Mouse (Mus musculus): Measurements from ENCODE around the gene 1700092M07Rik. TPM values are rescaled to one million over a fixed set of nuclear protein-coding genes. Genes with fewer than 3 reads are reported as not detected.

The 1700092M07Rik gene
- polyA plus RNA-seq (2016; fragmentation: Nextera tagmentation; extraction: Ambion mirVana), result 2.8 and 3.7 TPM in 2 replicates

- Histone ChIP-seq H3K27me3 (no peaks in the 10 kb centered on the region), H3K36me3 (replicated peaks) (peaks cover 62% of the 10 kb centered on the region), H3K27ac (peak within 1 kb of the TSS; percentile 90), H3K9me3 (no peaks in the 10 kb centered on the region), H3K4me3 (replicated peaks) (peak within 1 kb of the TSS; percentile 79), H3K4me2 (peak within 1 kb of the TSS; percentile 92), H3K4me1 (peaks cover 33% of the 10 kb centered on the region), H3K9ac (peak within 1 kb of the TSS; percentile 88)
- no peak for ATAC-seq (ENCODE audit: low FRiP score)
- 68% methylated on average over 14 of the region's 14 CpGs for WGBS
Observed at GRCm38 (mm10) chr19:8740603-8741002, at the start of gene 1700092M07Rik. Gene 1700092M07Rik, plus strand, starts transcription at chr19:8740718.

GRCm38 (mm10) chr19:8691871-8692539, 48.5 kb upstream of the 1700092M07Rik start:
- Histone ChIP-seq H3K4me3 (replicated peaks) (no peak overlapping the region), H3K4me2 (no peak overlapping the region), H3K27ac (no peak overlapping the region), H3K27me3 (no peaks in the 10 kb centered on the region), H3K36me3 (replicated peaks) (no peaks in the 10 kb centered on the region), H3K4me1 (no peaks in the 10 kb centered on the region), H3K9ac (no peak overlapping the region), H3K9me3 (no peaks in the 10 kb centered on the region)
- no peak for ATAC-seq (ENCODE audit: low FRiP score)
- WGBS, result 52% methylated on average over 9 of the region's 9 CpGs

GRCm38 (mm10) chr19:8692740-8693139, 47.8 kb upstream of the 1700092M07Rik start:
- Histone ChIP-seq H3K27ac (no peak overlapping the region), H3K9me3 (no peaks in the 10 kb centered on the region), H3K4me3 (replicated peaks) (no peak overlapping the region), H3K27me3 (no peaks in the 10 kb centered on the region), H3K4me1 (no peaks in the 10 kb centered on the region), H3K36me3 (replicated peaks) (no peaks in the 10 kb centered on the region), H3K9ac (no peak overlapping the region), H3K4me2 (no peak overlapping the region)
- no peak for ATAC-seq (ENCODE audit: low FRiP score)
- 69% methylated on average over 5 of the region's 5 CpGs for WGBS

GRCm38 (mm10) chr19:8695330-8695729, 45.2 kb upstream of the 1700092M07Rik start:
- 51% methylated on average over 6 of the region's 6 CpGs for WGBS
- Histone ChIP-seq H3K4me2 (no peak overlapping the region), H3K4me3 (replicated peaks) (no peak overlapping the region), H3K36me3 (replicated peaks) (no peaks in the 10 kb centered on the region), H3K27me3 (no peaks in the 10 kb centered on the region), H3K27ac (no peak overlapping the region), H3K9ac (no peak overlapping the region), H3K4me1 (no peaks in the 10 kb centered on the region), H3K9me3 (no peaks in the 10 kb centered on the region)
- no peak for ATAC-seq (ENCODE audit: low FRiP score)

GRCm38 (mm10) chr19:8699652-8700051, 40.9 kb upstream of the 1700092M07Rik start:
- ATAC-seq (ENCODE audit: low FRiP score), result no peak
- Histone ChIP-seq H3K4me3 (replicated peaks) (no peak overlapping the region), H3K9ac (no peak overlapping the region), H3K36me3 (replicated peaks) (no peaks in the 10 kb centered on the region), H3K27ac (no peak overlapping the region), H3K4me1 (no peaks in the 10 kb centered on the region), H3K4me2 (no peak overlapping the region), H3K27me3 (no peaks in the 10 kb centered on the region), H3K9me3 (no peaks in the 10 kb centered on the region)
- WGBS, result 81% methylated on average over 9 of the region's 9 CpGs

- Histone ChIP-seq H3K4me2 (no peak overlapping the region), H3K27me3 (no peaks in the 10 kb centered on the region), H3K4me3 (replicated peaks) (no peak overlapping the region), H3K9me3 (no peaks in the 10 kb centered on the region), H3K27ac (no peak overlapping the region), H3K4me1 (no peaks in the 10 kb centered on the region), H3K36me3 (replicated peaks) (peaks cover 12% of the 10 kb centered on the region), H3K9ac (no peak overlapping the region)
- WGBS, result 73% methylated on average over 3 of the region's 3 CpGs
- no peak for ATAC-seq (ENCODE audit: low FRiP score)
Observed at GRCm38 (mm10) chr19:8702458-8702857, 38.1 kb upstream of the 1700092M07Rik start.

GRCm38 (mm10) chr19:8703571-8703970, 36.9 kb upstream of the 1700092M07Rik start:
- no peak overlapping the region for H3K4me3 ChIP-seq (replicated peaks)
- 67% methylated on average over 3 of the region's 4 CpGs for WGBS

GRCm38 (mm10) chr19:8705026-8705708, 35.4 kb upstream of the 1700092M07Rik start:
- H3K36me3 ChIP-seq (replicated peaks), result peaks cover 39% of the 10 kb centered on the region
- no peak for ATAC-seq (ENCODE audit: low FRiP score)
- H3K27ac ChIP-seq, result no peak overlapping the region
- no peaks in the 10 kb centered on the region for H3K27me3 ChIP-seq
- no peak overlapping the region for H3K4me2 ChIP-seq
- 82% methylated on average over 6 of the region's 6 CpGs for WGBS
- H3K4me3 ChIP-seq (replicated peaks), result no peak overlapping the region
- H3K9me3 ChIP-seq, result no peaks in the 10 kb centered on the region
- no peak overlapping the region for H3K9ac ChIP-seq
- H3K4me1 ChIP-seq, result peaks cover 1% of the 10 kb centered on the region

More at GRCm38 (mm10) chr19:8703571-8703970, 36.9 kb upstream of the 1700092M07Rik start:
- H3K9me3 ChIP-seq, result no peaks in the 10 kb centered on the region
- ATAC-seq (ENCODE audit: low FRiP score), result no peak
- no peaks in the 10 kb centered on the region; the same call in 1 of the 2 replicates for H3K4me1 ChIP-seq
- no peaks in the 10 kb centered on the region for H3K27me3 ChIP-seq
- no peak overlapping the region for H3K4me2 ChIP-seq
- H3K9ac ChIP-seq, result no peak overlapping the region
- no peak overlapping the region for H3K27ac ChIP-seq
- peaks cover 23% of the 10 kb centered on the region for H3K36me3 ChIP-seq (replicated peaks)

GRCm38 (mm10) chr19:8706132-8706667, 34.3 kb upstream of the 1700092M07Rik start:
- Histone ChIP-seq H3K4me1 (peaks cover 8% of the 10 kb centered on the region), H3K27ac (no peak overlapping the region), H3K36me3 (replicated peaks) (peaks cover 47% of the 10 kb centered on the region), H3K9me3 (no peaks in the 10 kb centered on the region), H3K4me2 (no peak overlapping the region), H3K27me3 (no peaks in the 10 kb centered on the region), H3K4me3 (replicated peaks) (no peak overlapping the region), H3K9ac (no peak overlapping the region)
- WGBS, result 83% methylated on average over 7 of the region's 7 CpGs
- ATAC-seq (ENCODE audit: low FRiP score), result no peak

- Histone ChIP-seq H3K27me3 (no peaks in the 10 kb centered on the region), H3K9ac (no peak overlapping the region), H3K4me2 (no peak overlapping the region), H3K27ac (no peak overlapping the region), H3K9me3 (no peaks in the 10 kb centered on the region), H3K4me1 (peaks cover 15% of the 10 kb centered on the region), H3K4me3 (replicated peaks) (no peak overlapping the region), H3K36me3 (replicated peaks) (peaks cover 51% of the 10 kb centered on the region)
- ATAC-seq (ENCODE audit: low FRiP score), result no peak
- WGBS, result 94% methylated on average over 7 of the region's 7 CpGs
Observed at GRCm38 (mm10) chr19:8706930-8707329, 33.6 kb upstream of the 1700092M07Rik start.

- no peak for ATAC-seq (ENCODE audit: low FRiP score)
Observed at GRCm38 (mm10) chr19:8708954-8709353, 31.6 kb upstream of the 1700092M07Rik start.

GRCm38 (mm10) chr19:8710057-8710456, 30.5 kb upstream of the 1700092M07Rik start:
- H3K36me3 ChIP-seq (replicated peaks), result peaks cover 51% of the 10 kb centered on the region
- no peaks in the 10 kb centered on the region for H3K9me3 ChIP-seq
- H3K4me1 ChIP-seq, result peaks cover 27% of the 10 kb centered on the region
- no peak overlapping the region for H3K27ac ChIP-seq
- 97% methylated on average over 2 of the region's 2 CpGs for WGBS
- no peak overlapping the region for H3K4me2 ChIP-seq
- no peak for ATAC-seq (ENCODE audit: low FRiP score)
- no peaks in the 10 kb centered on the region for H3K27me3 ChIP-seq
- no peak overlapping the region for H3K9ac ChIP-seq
- no peak overlapping the region for H3K4me3 ChIP-seq (replicated peaks)

More at GRCm38 (mm10) chr19:8708954-8709353, 31.6 kb upstream of the 1700092M07Rik start:
- H3K36me3 ChIP-seq (replicated peaks), result peaks cover 51% of the 10 kb centered on the region
- H3K9me3 ChIP-seq, result no peaks in the 10 kb centered on the region
- no peaks in the 10 kb centered on the region for H3K27me3 ChIP-seq
- no peak overlapping the region for H3K4me2 ChIP-seq
- H3K4me3 ChIP-seq (replicated peaks), result no peak overlapping the region
- no peak overlapping the region for H3K9ac ChIP-seq
- H3K4me1 ChIP-seq, result peaks cover 23% of the 10 kb centered on the region
- no peak overlapping the region for H3K27ac ChIP-seq
- 94% methylated on average over 8 of the region's 8 CpGs for WGBS
